Mouse (Mus musculus) intestine, embryonic 16.5 days (tissue): ENCODE measurements at regions not wholly inside any gene's neighbourhood (a gene's known extent, or its start where the extent isn't known, plus 50 kb on each side); places are given as distances from the start of the nearest gene placed in this dataset.

ENCODE experiments used
- ATAC-seq: fragments of 200-750 bp; cut with Nextera tagmentation; 2 replicates; pipeline ENCODE4 v1.8.0; 2017; ENCODE audit warnings: moderate TSS enrichment, moderate library complexity
- H3K27ac ChIP-seq: fragments of 300-500 bp; sonication (generic); 2 replicates; pipeline ENCODE4 v1.5.1; 2014; ENCODE audit warnings: mild to moderate bottlenecking, low read length
- H3K27me3 ChIP-seq: fragments of 300-500 bp; sonication (generic); replicated peaks from 2 replicates; pipeline ENCODE4 v1.6.1; 2014; ENCODE audit warnings: low read length, control low read depth, mixed read lengths; ENCODE audit not compliant: control insufficient read depth, insufficient read depth
- H3K36me3 ChIP-seq: fragments of 300-500 bp; sonication (generic); 2 replicates; pipeline ENCODE4 v1.6.1; 2014; ENCODE audit warnings: low read length, control low read depth; ENCODE audit not compliant: control insufficient read depth, insufficient read depth
- H3K4me1 ChIP-seq: fragments of 300-500 bp; sonication (generic); 2 replicates; pipeline ENCODE4 v1.6.1; 2014; ENCODE audit warnings: low read length, control low read depth, mixed read lengths; ENCODE audit not compliant: control insufficient read depth, insufficient read depth
- H3K4me2 ChIP-seq: fragments of 300-500 bp; sonication (generic); 2 replicates; pipeline ENCODE4 v1.6.1; 2014; ENCODE audit warnings: low read depth, low read length, control low read depth
- H3K4me3 ChIP-seq: fragments of 300-500 bp; sonication (generic); 2 replicates; pipeline ENCODE4 v1.5.1; 2014; ENCODE audit warnings: mild to moderate bottlenecking, low read length
- H3K9ac ChIP-seq: fragments of 300-500 bp; sonication (generic); 2 replicates; pipeline ENCODE4 v1.6.1; 2014; ENCODE audit warnings: low read depth, low read length
- H3K9me3 ChIP-seq: fragments of 300-500 bp; sonication (generic); 2 replicates; pipeline ENCODE4 v1.6.1; 2016; ENCODE audit warnings: low read length, control low read depth; ENCODE audit not compliant: control insufficient read depth
- WGBS: fragments of 180-500 bp; shearing (Covaris S2); extraction: QIAGEN DNeasy Blood & Tissue Kit; methylation state at CpG from one replicate; pipeline ENCODE4 v1.1.7; 2014; 5-methylcytosine and 5-hydroxymethylcytosine counted together

GRCm38 (mm10) chr12:118706626-118707025 lies 139.5 kb upstream of the Sp8 start:
- H3K4me1 ChIP-seq: no peaks in the 10 kb centered on the region
- no peak overlapping the region for H3K27ac ChIP-seq
- ATAC-seq: no peak
- H3K27me3 ChIP-seq: no peaks in the 10 kb centered on the region
- H3K4me2 ChIP-seq: no peak overlapping the region
- no peaks in the 10 kb centered on the region for H3K36me3 ChIP-seq
- H3K9me3 ChIP-seq: no peaks in the 10 kb centered on the region
- no peak overlapping the region for H3K9ac ChIP-seq
- no peak overlapping the region for H3K4me3 ChIP-seq
- WGBS: 83% methylated on average over 7 of the region's 7 CpGs

- Histone ChIP-seq H3K9ac (no peak overlapping the region), H3K36me3 (no peaks in the 10 kb centered on the region), H3K4me2 (no peak overlapping the region), H3K27me3 (no peaks in the 10 kb centered on the region), H3K4me1 (no peaks in the 10 kb centered on the region), H3K9me3 (no peaks in the 10 kb centered on the region), H3K4me3 (no peak overlapping the region), H3K27ac (no peak overlapping the region)
- WGBS: 82% methylated on average over 2 of the region's 2 CpGs
- ATAC-seq: no peak
Observed at GRCm38 (mm10) chr12:118704826-118705225, 141.3 kb upstream of the Sp8 start.

GRCm38 (mm10) chr12:118703730-118704129 lies 142.4 kb upstream of the Sp8 start:
- Histone ChIP-seq H3K4me2 (no peak overlapping the region), H3K4me3 (no peak overlapping the region), H3K27ac (no peak overlapping the region), H3K9me3 (no peaks in the 10 kb centered on the region), H3K9ac (no peak overlapping the region), H3K27me3 (no peaks in the 10 kb centered on the region), H3K4me1 (no peaks in the 10 kb centered on the region), H3K36me3 (no peaks in the 10 kb centered on the region)
- WGBS: 40% methylated on average over 12 of the region's 12 CpGs
- ATAC-seq: no peak

GRCm38 (mm10) chr12:118703068-118703662 lies 143.0 kb upstream of the Sp8 start:
- Histone ChIP-seq H3K27ac (no peak overlapping the region), H3K4me1 (no peaks in the 10 kb centered on the region), H3K4me2 (no peak overlapping the region), H3K36me3 (no peaks in the 10 kb centered on the region), H3K9ac (no peak overlapping the region), H3K4me3 (no peak overlapping the region), H3K27me3 (no peaks in the 10 kb centered on the region), H3K9me3 (no peaks in the 10 kb centered on the region)
- 36% methylated on average over 11 of the region's 11 CpGs for WGBS
- no peak for ATAC-seq

- ATAC-seq: no peak
- Histone ChIP-seq H3K27me3 (no peaks in the 10 kb centered on the region), H3K4me2 (no peak overlapping the region), H3K36me3 (no peaks in the 10 kb centered on the region), H3K27ac (no peak overlapping the region), H3K4me1 (no peaks in the 10 kb centered on the region), H3K9ac (no peak overlapping the region), H3K4me3 (no peak overlapping the region), H3K9me3 (no peaks in the 10 kb centered on the region)
- WGBS: 82% methylated on average over 2 of the region's 2 CpGs
Observed at GRCm38 (mm10) chr12:118701838-118702237, 144.3 kb upstream of the Sp8 start.

- Histone ChIP-seq H3K4me2 (no peak overlapping the region), H3K27me3 (no peaks in the 10 kb centered on the region), H3K9ac (no peak overlapping the region), H3K27ac (no peak overlapping the region), H3K9me3 (no peaks in the 10 kb centered on the region), H3K4me3 (no peak overlapping the region), H3K36me3 (no peaks in the 10 kb centered on the region), H3K4me1 (no peaks in the 10 kb centered on the region)
- ATAC-seq: no peak
Observed at GRCm38 (mm10) chr12:118698110-118698509, 148.0 kb upstream of the Sp8 start.

GRCm38 (mm10) chr12:118694701-118695100 lies 151.4 kb upstream of the Sp8 start:
- Histone ChIP-seq H3K36me3 (no peaks in the 10 kb centered on the region), H3K27me3 (no peaks in the 10 kb centered on the region), H3K4me1 (no peaks in the 10 kb centered on the region), H3K4me3 (no peak overlapping the region), H3K9ac (no peak overlapping the region), H3K4me2 (no peak overlapping the region), H3K9me3 (no peaks in the 10 kb centered on the region), H3K27ac (no peak overlapping the region)
- ATAC-seq: no peak
- 70% methylated on average over 2 of the region's 2 CpGs for WGBS

- no peak overlapping the region for H3K4me2 ChIP-seq
- H3K4me1 ChIP-seq: no peaks in the 10 kb centered on the region
- no peaks in the 10 kb centered on the region for H3K9me3 ChIP-seq
- no peak overlapping the region for H3K9ac ChIP-seq
- no peak overlapping the region for H3K4me3 ChIP-seq
- H3K36me3 ChIP-seq: no peaks in the 10 kb centered on the region
- H3K27me3 ChIP-seq: no peaks in the 10 kb centered on the region
- no peak for ATAC-seq
- 97% methylated on average over 1 of the region's 1 CpGs for WGBS
- no peak overlapping the region for H3K27ac ChIP-seq
Observed at GRCm38 (mm10) chr12:118682902-118683301, 163.2 kb upstream of the Sp8 start.

GRCm38 (mm10) chr12:118677989-118678388 lies 168.1 kb upstream of the Sp8 start:
- 85% methylated on average over 4 of the region's 4 CpGs for WGBS
- no peak overlapping the region for H3K27ac ChIP-seq
- no peak overlapping the region for H3K4me2 ChIP-seq
- no peaks in the 10 kb centered on the region for H3K4me1 ChIP-seq
- no peaks in the 10 kb centered on the region for H3K9me3 ChIP-seq
- no peaks in the 10 kb centered on the region for H3K36me3 ChIP-seq
- ATAC-seq: no peak
- H3K27me3 ChIP-seq: no peaks in the 10 kb centered on the region
- H3K4me3 ChIP-seq: no peak overlapping the region
- no peak overlapping the region for H3K9ac ChIP-seq

GRCm38 (mm10) chr12:118661575-118661974 lies 184.6 kb upstream of the Sp8 start:
- ATAC-seq: no peak
- WGBS: 36% methylated on average over 9 of the region's 9 CpGs
- Histone ChIP-seq H3K4me1 (no peaks in the 10 kb centered on the region), H3K9me3 (no peaks in the 10 kb centered on the region), H3K9ac (no peak overlapping the region), H3K4me2 (no peak overlapping the region), H3K27ac (no peak overlapping the region), H3K4me3 (no peak overlapping the region), H3K36me3 (no peaks in the 10 kb centered on the region), H3K27me3 (peaks cover 2% of the 10 kb centered on the region; the same call in 1 of the 2 replicates)
